Mouse (Mus musculus) testis, adult 2 months (tissue): Measurements from ENCODE around the gene Rbm33. TPM values are rescaled to one million over a fixed set of nuclear protein-coding genes. Genes with fewer than 3 reads are reported as not detected.

Source experiments
- H3K27ac ChIP-seq: fragments of 200-500 bp; 2 replicates; pipeline ENCODE4 v1.5.1; 2012; ENCODE audit warnings: low read depth, low read length; ENCODE audit not compliant: control insufficient read depth, insufficient read depth
- H3K27me3 ChIP-seq: fragments of 200-500 bp; 2 replicates; pipeline ENCODE4 v1.6.1; 2012; ENCODE audit warnings: mild to moderate bottlenecking, low read length, moderate library complexity; ENCODE audit not compliant: control insufficient read depth, insufficient read depth
- H3K36me3 ChIP-seq: fragments of 200-500 bp; 2 replicates; pipeline ENCODE4 v1.6.1; 2012; ENCODE audit warnings: mild to moderate bottlenecking, low read length; ENCODE audit not compliant: control insufficient read depth, insufficient read depth
- H3K4me1 ChIP-seq: fragments of 200-500 bp; 2 replicates; pipeline ENCODE4 v1.6.1; 2012; ENCODE audit warnings: low read length; ENCODE audit not compliant: control insufficient read depth, insufficient read depth
- H3K4me3 ChIP-seq: fragments of 200-500 bp; 2 replicates; pipeline ENCODE4 v1.5.1; 2012; ENCODE audit warnings: low read depth, mild to moderate bottlenecking, low read length, moderate library complexity, mixed read lengths; ENCODE audit not compliant: control insufficient read depth
- CTCF ChIP-seq: fragments of 200-500 bp; IDR thresholded peaks from 2 replicates; pipeline ENCODE4 v1.5.1; 2012; ENCODE audit warnings: low read depth, mild to moderate bottlenecking, inconsistent platforms, low read length, moderate library complexity; ENCODE audit not compliant: control insufficient read depth, insufficient read depth, insufficient replicate concordance
- POLR2A ChIP-seq: fragments of 200-500 bp; IDR thresholded peaks from 2 replicates; pipeline ENCODE4 v1.6.1; 2012; ENCODE audit warnings: low read depth, mild to moderate bottlenecking, inconsistent platforms, low read length, moderate library complexity; ENCODE audit not compliant: control insufficient read depth
- polyA plus RNA-seq: library from polyadenylated mRNA; depleted of rRNA; stranded (reverse); fragments of >200 nt; gene quantifications from 2 replicates; pipeline ENCODE4 v1.2.3, GENCODE M21; 2012

Rbm33 gene
- polyA plus RNA-seq, 1 experiment = 17.0 TPM

- Histone ChIP-seq H3K27ac (no peak overlapping the region), H3K27me3 (no peaks in the 10 kb centered on the region), H3K36me3 (peaks cover 2% of the 10 kb centered on the region; the same call in 1 of the 2 replicates), H3K4me1 (no peaks in the 10 kb centered on the region), H3K4me3 (no peak overlapping the region)
- TF ChIP-seq POLR2A (no peak), CTCF (no peak)
Observed at GRCm38 (mm10) chr5:28368056-28368455, 51.1 kb downstream of the Rbm33 start.

GRCm38 (mm10) chr5:28370836-28371235, 53.9 kb downstream of the Rbm33 start:
- no peak overlapping the region for H3K4me3 ChIP-seq
- no peaks in the 10 kb centered on the region for H3K4me1 ChIP-seq
- peaks cover 2% of the 10 kb centered on the region; the same call in 1 of the 2 replicates for H3K36me3 ChIP-seq
- no peaks in the 10 kb centered on the region for H3K27me3 ChIP-seq
- no peak for TF ChIP-seq CTCF
- TF ChIP-seq POLR2A = no peak
- H3K27ac ChIP-seq = no peak overlapping the region

- peaks cover 2% of the 10 kb centered on the region; the same call in 1 of the 2 replicates for H3K36me3 ChIP-seq
- H3K4me1 ChIP-seq = no peaks in the 10 kb centered on the region
- H3K27me3 ChIP-seq = no peaks in the 10 kb centered on the region
- H3K27ac ChIP-seq = no peak overlapping the region
- no peak for TF ChIP-seq POLR2A
- TF ChIP-seq CTCF = no peak
- no peak overlapping the region for H3K4me3 ChIP-seq
Observed at GRCm38 (mm10) chr5:28372172-28372664, 55.3 kb downstream of the Rbm33 start.

GRCm38 (mm10) chr5:28373498-28374427, 56.8 kb downstream of the Rbm33 start:
- H3K4me1 ChIP-seq = no peaks in the 10 kb centered on the region
- H3K27me3 ChIP-seq = no peaks in the 10 kb centered on the region
- H3K4me3 ChIP-seq = no peak overlapping the region
- TF ChIP-seq POLR2A (no peak), CTCF (no peak)
- no peak overlapping the region for H3K27ac ChIP-seq
- H3K36me3 ChIP-seq = peaks cover 2% of the 10 kb centered on the region; the same call in 1 of the 2 replicates

DNA sequence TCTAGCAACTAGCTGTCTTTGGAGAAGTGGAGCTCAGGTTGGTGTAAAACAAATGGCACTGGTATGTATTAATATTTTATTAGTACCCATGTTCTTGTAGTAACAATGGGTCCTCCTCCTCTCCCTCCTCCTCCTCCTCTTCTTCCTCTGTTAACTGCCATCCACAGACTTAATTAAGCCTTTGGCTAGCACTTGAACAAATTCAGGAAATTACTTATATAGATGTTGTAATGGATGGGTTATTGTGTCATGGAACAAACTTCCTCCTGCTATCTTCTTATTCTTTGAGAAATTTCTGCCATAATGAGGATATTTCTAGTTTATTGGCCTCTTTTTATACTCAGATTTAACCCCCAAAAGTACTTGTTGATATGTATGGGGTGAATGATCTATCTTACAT, 60.4 kb downstream of the Rbm33 start:
- Histone ChIP-seq H3K27me3 (no peaks in the 10 kb centered on the region), H3K4me1 (no peaks in the 10 kb centered on the region), H3K4me3 (no peak overlapping the region), H3K27ac (no peak overlapping the region), H3K36me3 (no peaks in the 10 kb centered on the region; the same call in 1 of the 2 replicates)
- TF ChIP-seq CTCF (no peak), POLR2A (no peak)

DNA sequence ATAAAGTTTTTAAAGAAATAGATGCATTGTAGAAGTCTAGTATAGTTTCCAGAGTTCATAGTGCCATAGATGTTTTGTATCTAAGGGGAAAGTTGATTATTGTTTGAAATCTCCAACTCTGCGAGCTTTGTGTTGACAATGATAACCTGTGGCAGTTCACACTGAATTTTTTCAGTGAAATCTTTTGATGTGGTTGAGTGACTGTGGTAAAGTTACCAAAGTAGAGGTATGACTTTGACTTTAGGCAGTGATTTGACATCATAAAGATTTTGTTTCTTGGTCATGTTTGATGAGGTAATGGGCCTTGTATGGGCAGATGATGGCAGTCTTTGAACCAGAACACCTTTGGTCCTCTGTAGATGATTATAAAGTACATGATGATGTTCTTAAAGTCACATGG, 65.4 kb downstream of the Rbm33 start:
- TF ChIP-seq CTCF = no peak
- TF ChIP-seq POLR2A = no peak
- H3K36me3 ChIP-seq = no peaks in the 10 kb centered on the region; the same call in 1 of the 2 replicates
- H3K4me3 ChIP-seq = no peak overlapping the region
- H3K27ac ChIP-seq = no peak overlapping the region
- no peaks in the 10 kb centered on the region for H3K4me1 ChIP-seq
- H3K27me3 ChIP-seq = no peaks in the 10 kb centered on the region

DNA sequence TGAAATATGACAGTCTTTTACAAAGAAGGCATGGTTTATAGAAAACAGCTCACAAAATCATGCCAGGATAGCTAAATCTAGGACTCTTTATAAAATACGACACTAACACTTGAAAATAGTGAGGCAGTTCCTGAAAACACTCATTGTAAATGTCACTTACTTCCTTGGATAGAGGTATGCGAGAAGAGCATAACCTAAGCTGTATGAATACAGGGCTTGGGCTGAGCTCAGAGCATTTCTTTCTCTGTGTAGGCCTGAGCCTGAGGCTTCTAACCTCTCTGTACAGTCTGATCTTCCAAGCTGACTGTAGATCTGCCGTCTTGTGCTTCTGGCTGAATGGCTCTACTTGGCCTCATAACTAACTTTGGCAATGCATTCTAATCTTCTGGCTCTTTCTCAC, 69.9 kb downstream of the Rbm33 start:
- H3K27ac ChIP-seq = no peak overlapping the region
- no peaks in the 10 kb centered on the region for H3K4me1 ChIP-seq
- H3K4me3 ChIP-seq = no peak overlapping the region
- no peaks in the 10 kb centered on the region for H3K27me3 ChIP-seq
- no peak for TF ChIP-seq CTCF
- no peak for TF ChIP-seq POLR2A
- no peaks in the 10 kb centered on the region; the same call in none of the 2 replicates for H3K36me3 ChIP-seq
